Mouse (Mus musculus) erythroblast, embryonic 14.5 days (primary cell): ENCODE measurements at regions not wholly inside any gene's neighbourhood (a gene's known extent, or its start where the extent isn't known, plus 50 kb on each side); places are given as distances from the start of the nearest gene placed in this dataset.

Source experiments
- H3K27me3 ChIP-seq: 2 replicates; pipeline ENCODE4 v1.6.1; 2012; ENCODE audit warnings: inconsistent platforms; ENCODE audit not compliant: control insufficient read depth
- H3K36me3 ChIP-seq: 2 replicates; pipeline ENCODE4 v1.6.1; 2012; ENCODE audit warnings: mild to moderate bottlenecking, inconsistent platforms; ENCODE audit not compliant: control insufficient read depth
- H3K4me1 ChIP-seq: 2 replicates; pipeline ENCODE4 v1.6.1; 2012; ENCODE audit warnings: inconsistent platforms; ENCODE audit not compliant: control insufficient read depth
- H3K4me3 ChIP-seq: replicated peaks from 2 replicates; pipeline ENCODE3; 2012; ENCODE audit warnings: moderate library complexity, mild to moderate bottlenecking, inconsistent platforms
- H3K9me3 ChIP-seq: 2 replicates; pipeline ENCODE4 v1.6.1; 2012; ENCODE audit warnings: low read length, inconsistent platforms, mixed read lengths; ENCODE audit not compliant: control insufficient read depth
- GATA1 ChIP-seq: IDR thresholded peaks from 2 replicates; pipeline ENCODE4 v1.6.1; 2012; ENCODE audit warnings: low read length, inconsistent platforms, mixed read lengths
- TAL1 ChIP-seq: IDR thresholded peaks from 3 replicates; pipeline ENCODE4 v1.6.1; 2012; ENCODE audit warnings: low read length, inconsistent platforms, mixed read lengths

DNA sequence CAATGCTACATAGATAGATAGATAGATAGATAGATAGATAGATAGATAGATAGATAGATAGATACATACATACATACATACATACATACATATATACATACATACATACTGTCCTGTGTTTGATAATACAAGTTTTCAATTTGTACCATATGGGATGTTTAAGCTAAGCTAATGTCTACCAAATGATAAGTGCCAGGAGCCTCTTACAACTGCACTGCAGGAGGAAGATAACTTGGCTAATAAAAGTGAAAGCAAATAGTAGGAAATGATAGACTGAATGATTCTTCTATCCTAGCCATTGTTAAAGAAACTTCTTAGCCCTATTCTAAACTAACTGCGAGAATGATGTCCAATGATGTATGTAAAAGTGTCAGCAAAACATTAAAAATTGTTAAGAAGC, 68.1 kb upstream of the P2ry1 start:
- Histone ChIP-seq H3K27me3 (no peaks in the 10 kb centered on the region), H3K4me1 (no peaks in the 10 kb centered on the region; the same call in 1 of the 2 replicates), H3K4me3 (no peak overlapping the region), H3K9me3 (no peaks in the 10 kb centered on the region), H3K36me3 (no peaks in the 10 kb centered on the region)
- no peak for TF ChIP-seq GATA1
- TF ChIP-seq TAL1: no peak

DNA sequence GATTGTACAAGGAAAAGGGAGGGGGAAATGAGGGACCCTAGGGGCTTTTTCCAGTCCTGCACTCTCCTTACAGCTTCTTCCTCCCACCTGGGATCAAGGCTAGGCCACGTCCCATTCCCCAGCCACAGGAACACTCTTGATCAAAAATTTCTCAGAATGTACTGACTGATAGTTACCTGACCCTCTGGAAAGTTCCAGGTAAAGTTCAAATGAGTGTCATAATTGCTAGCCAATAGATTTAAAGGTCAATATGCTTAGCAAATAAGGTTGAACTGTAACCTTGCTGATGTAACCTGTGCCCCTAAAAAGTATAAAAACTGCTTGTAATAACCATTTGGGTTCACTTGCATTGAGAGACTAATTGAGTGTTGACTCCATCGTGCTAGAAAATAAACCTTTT, 61.1 kb upstream of the P2ry1 start:
- H3K36me3 ChIP-seq: no peaks in the 10 kb centered on the region
- H3K4me1 ChIP-seq: no peaks in the 10 kb centered on the region
- H3K9me3 ChIP-seq: no peaks in the 10 kb centered on the region
- no peak for TF ChIP-seq TAL1
- TF ChIP-seq GATA1: no peak
- no peaks in the 10 kb centered on the region for H3K27me3 ChIP-seq
- no peak overlapping the region for H3K4me3 ChIP-seq

DNA sequence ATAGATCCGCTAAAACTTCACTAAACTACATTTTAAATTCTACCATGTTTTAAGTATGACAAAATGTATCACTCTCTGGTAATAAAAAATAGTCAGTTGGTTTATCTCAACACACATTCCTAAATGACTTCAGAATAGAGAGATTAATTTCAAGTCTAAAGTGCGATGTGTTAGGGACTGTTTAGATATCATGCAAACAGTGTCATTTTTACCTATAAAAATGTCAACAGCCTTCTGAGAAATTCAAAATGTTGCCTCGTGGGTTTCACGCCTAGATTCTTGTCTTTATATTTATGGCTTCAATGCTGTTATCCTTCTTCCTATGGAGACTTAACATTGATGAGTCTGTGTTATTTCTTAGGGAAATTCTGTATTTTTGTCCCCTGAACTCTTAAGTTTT, 53.7 kb upstream of the P2ry1 start:
- TF ChIP-seq GATA1 (no peak), TAL1 (no peak)
- no peaks in the 10 kb centered on the region for H3K9me3 ChIP-seq
- H3K27me3 ChIP-seq: no peaks in the 10 kb centered on the region
- no peak overlapping the region for H3K4me3 ChIP-seq
- H3K36me3 ChIP-seq: no peaks in the 10 kb centered on the region
- no peaks in the 10 kb centered on the region; the same call in 1 of the 2 replicates for H3K4me1 ChIP-seq
